Mouse (Mus musculus) liver, embryonic 14.5 days (tissue): ENCODE data around the gene En2. TPM values are rescaled to one million over a fixed set of nuclear protein-coding genes. Genes with fewer than 3 reads are reported as not detected.

Experiments
- ATAC-seq: fragments of 200-750 bp; cut with Nextera tagmentation; 2 replicates; pipeline ENCODE4 v1.8.0; 2017; ENCODE audit warnings: moderate number of reproducible peaks, mild to moderate bottlenecking, moderate library complexity; ENCODE audit not compliant: insufficient read depth
- DNase-seq, 3 experiments: peaks; one replicate each; pipeline ENCODE4 v3.0.0-alpha.2; 2012 to 2013; ENCODE audit warnings: low read depth in 3 of 3, low spot score in 3 of 3
- H3K27ac ChIP-seq: fragments of 300-500 bp; sonication (generic); 2 replicates; pipeline ENCODE4 v1.5.1; 2014; ENCODE audit warnings: moderate library complexity, mild to moderate bottlenecking, control low read depth, inconsistent platforms
- H3K27me3 ChIP-seq: fragments of 300-500 bp; sonication (generic); 2 replicates; pipeline ENCODE4 v1.6.1; 2014; ENCODE audit warnings: mild to moderate bottlenecking, low read length, moderate library complexity; ENCODE audit not compliant: control insufficient read depth, insufficient read depth
- H3K36me3 ChIP-seq: fragments of 300-500 bp; sonication (generic); replicated peaks from 2 replicates; pipeline ENCODE4 v1.6.1; 2014; ENCODE audit warnings: low read depth; ENCODE audit not compliant: control insufficient read depth, insufficient read depth
- H3K4me1 ChIP-seq, 2 experiments: fragments of 200-500 bp in 1 of 2; fragments of 300-500 bp in 1 of 2; sonication (generic) in 1 of 2; replicated peaks; 2 replicates each; pipeline ENCODE4 v1.6.1; 2012 to 2014; ENCODE audit warnings: antibody characterized with exemption in 1 of 2, inconsistent platforms in 1 of 2, low read length in 1 of 2; ENCODE audit not compliant: control insufficient read depth in 2 of 2, insufficient read depth in 2 of 2
- H3K4me2 ChIP-seq: fragments of 300-500 bp; sonication (generic); 2 replicates; pipeline ENCODE4 v1.6.1; 2014; ENCODE audit warnings: low read depth, mild to moderate bottlenecking, control low read depth, moderate library complexity
- H3K4me3 ChIP-seq, 2 experiments: fragments of 200-500 bp in 1 of 2; fragments of 300-500 bp in 1 of 2; sonication (generic) in 1 of 2; 2 replicates each; pipeline ENCODE4 v1.5.1; 2012 to 2014; ENCODE audit warnings: low read depth in 2 of 2, low read length in 2 of 2, mild to moderate bottlenecking in 2 of 2, control low read depth in 1 of 2, inconsistent platforms in 1 of 2, moderate library complexity in 1 of 2; ENCODE audit not compliant: insufficient read depth in 1 of 2
- H3K9ac ChIP-seq: fragments of 300-500 bp; sonication (generic); replicated peaks from 2 replicates; pipeline ENCODE4 v1.6.1; 2014; ENCODE audit warnings: mild to moderate bottlenecking, control low read depth, moderate library complexity
- H3K9me3 ChIP-seq: fragments of 300-500 bp; sonication (generic); 2 replicates; pipeline ENCODE4 v1.6.1; 2016; ENCODE audit warnings: low read length, mixed read lengths; ENCODE audit not compliant: control insufficient read depth
- CTCF ChIP-seq: IDR thresholded peaks from 2 replicates; pipeline ENCODE4 v1.5.1; 2016; ENCODE audit warnings: antibody characterized with exemption, low read depth, control low read depth
- EP300 ChIP-seq: IDR thresholded peaks from 2 replicates; pipeline ENCODE4 v1.6.1; 2016; ENCODE audit warnings: antibody characterized with exemption, low read depth
- WGBS: fragments of 180-500 bp; shearing (Covaris S2); extraction: QIAGEN DNeasy Blood & Tissue Kit; methylation state at CpG from one replicate; pipeline ENCODE4 v1.1.7; 2014; ENCODE audit not compliant: insufficient replicate concordance; 5-methylcytosine and 5-hydroxymethylcytosine counted together
- polyA plus RNA-seq, 2 experiments: library from polyadenylated mRNA; depleted of rRNA in 1 of 2; stranded (reverse) in 1 of 2; unstranded in 1 of 2; fragments of >200 nt; fragmentation: Nextera tagmentation in 1 of 2; extraction: Ambion mirVana in 1 of 2; gene quantifications; 2 replicates each; pipeline versions ENCODE4 v1.2.1 to v1.2.3; 2012 to 2014

En2 gene
- polyA plus RNA-seq, 2 experiments = not detected

- no peak for ATAC-seq
- Histone ChIP-seq H3K36me3 (no peaks in the 10 kb centered on the region), H3K4me2 (no peak overlapping the region), H3K4me3 (no peak overlapping the region), H3K27ac (no peak overlapping the region), H3K27me3 (peaks cover 55% of the 10 kb centered on the region), H3K9me3 (no peaks in the 10 kb centered on the region), H3K4me1 (no peaks in the 10 kb centered on the region), H3K9ac (no peak overlapping the region)
- no peak for TF ChIP-seq EP300
- TF ChIP-seq CTCF = no peak
- WGBS = 7% methylated on average over 9 of the region's 9 CpGs
- no peak for DNase-seq
Observed at GRCm38 (mm10) chr5:28157044-28157730, 8.3 kb upstream of the En2 start.

GRCm38 (mm10) chr5:28157781-28158180 lies 7.7 kb upstream of the En2 start:
- no peak overlapping the region for H3K27ac ChIP-seq
- ATAC-seq (no peak), DNase-seq (no peak)
- H3K27me3 ChIP-seq = peaks cover 59% of the 10 kb centered on the region
- H3K9me3 ChIP-seq = no peaks in the 10 kb centered on the region
- no peak overlapping the region for H3K4me2 ChIP-seq
- H3K4me3 ChIP-seq = no peak overlapping the region
- no peaks in the 10 kb centered on the region for H3K4me1 ChIP-seq
- H3K9ac ChIP-seq = no peak overlapping the region
- TF ChIP-seq CTCF (no peak), EP300 (no peak)
- H3K36me3 ChIP-seq = no peaks in the 10 kb centered on the region
- WGBS = 5% methylated on average over 17 of the region's 17 CpGs

- Histone ChIP-seq H3K4me1 (no peaks in the 10 kb centered on the region), H3K4me2 (no peak overlapping the region), H3K4me3 (no peak overlapping the region), H3K27me3 (peaks cover 64% of the 10 kb centered on the region), H3K27ac (no peak overlapping the region), H3K9me3 (no peaks in the 10 kb centered on the region), H3K9ac (no peak overlapping the region), H3K36me3 (no peaks in the 10 kb centered on the region)
- ATAC-seq = no peak
- 1% methylated on average over 31 of the region's 31 CpGs for WGBS
- DNase-seq = no peak
- no peak for TF ChIP-seq EP300
- no peak for TF ChIP-seq CTCF
Observed at GRCm38 (mm10) chr5:28158308-28159071, 7.0 kb upstream of the En2 start.

- H3K27me3 ChIP-seq = peaks cover 70% of the 10 kb centered on the region
Observed at GRCm38 (mm10) chr5:28159072-28159458, 6.4 kb upstream of the En2 start.

GRCm38 (mm10) chr5:28159891-28160470 lies 5.5 kb upstream of the En2 start:
- no peak overlapping the region for H3K4me2 ChIP-seq
- no peak overlapping the region for H3K9ac ChIP-seq
- no peaks in the 10 kb centered on the region for H3K4me1 ChIP-seq
- ATAC-seq (no peak), DNase-seq (no peak)
- H3K4me3 ChIP-seq = no peak overlapping the region
- no peaks in the 10 kb centered on the region for H3K9me3 ChIP-seq
- 2% methylated on average over 8 of the region's 8 CpGs for WGBS
- no peak overlapping the region for H3K27ac ChIP-seq
- H3K36me3 ChIP-seq = no peaks in the 10 kb centered on the region
- peaks cover 79% of the 10 kb centered on the region for H3K27me3 ChIP-seq
- no peak for TF ChIP-seq EP300
- no peak for TF ChIP-seq CTCF

More at GRCm38 (mm10) chr5:28159072-28159458, 6.4 kb upstream of the En2 start:
- 4% methylated on average over 15 of the region's 15 CpGs for WGBS
- Histone ChIP-seq H3K4me2 (no peak overlapping the region), H3K27ac (no peak overlapping the region), H3K4me3 (no peak overlapping the region), H3K9me3 (no peaks in the 10 kb centered on the region), H3K9ac (no peak overlapping the region), H3K4me1 (no peaks in the 10 kb centered on the region), H3K36me3 (no peaks in the 10 kb centered on the region)
- DNase-seq = no peak
- TF ChIP-seq EP300 (no peak), CTCF (no peak)
- ATAC-seq = no peak
